Mouse (Mus musculus): ENCODE results near the gene Gm3336. TPM values are rescaled to one million over a fixed set of nuclear protein-coding genes. Genes with fewer than 3 reads are reported as not detected.

Gm3336 gene
- polyA plus RNA-seq, 1 experiment from 2014 or later: 0.88 TPM

DNA sequence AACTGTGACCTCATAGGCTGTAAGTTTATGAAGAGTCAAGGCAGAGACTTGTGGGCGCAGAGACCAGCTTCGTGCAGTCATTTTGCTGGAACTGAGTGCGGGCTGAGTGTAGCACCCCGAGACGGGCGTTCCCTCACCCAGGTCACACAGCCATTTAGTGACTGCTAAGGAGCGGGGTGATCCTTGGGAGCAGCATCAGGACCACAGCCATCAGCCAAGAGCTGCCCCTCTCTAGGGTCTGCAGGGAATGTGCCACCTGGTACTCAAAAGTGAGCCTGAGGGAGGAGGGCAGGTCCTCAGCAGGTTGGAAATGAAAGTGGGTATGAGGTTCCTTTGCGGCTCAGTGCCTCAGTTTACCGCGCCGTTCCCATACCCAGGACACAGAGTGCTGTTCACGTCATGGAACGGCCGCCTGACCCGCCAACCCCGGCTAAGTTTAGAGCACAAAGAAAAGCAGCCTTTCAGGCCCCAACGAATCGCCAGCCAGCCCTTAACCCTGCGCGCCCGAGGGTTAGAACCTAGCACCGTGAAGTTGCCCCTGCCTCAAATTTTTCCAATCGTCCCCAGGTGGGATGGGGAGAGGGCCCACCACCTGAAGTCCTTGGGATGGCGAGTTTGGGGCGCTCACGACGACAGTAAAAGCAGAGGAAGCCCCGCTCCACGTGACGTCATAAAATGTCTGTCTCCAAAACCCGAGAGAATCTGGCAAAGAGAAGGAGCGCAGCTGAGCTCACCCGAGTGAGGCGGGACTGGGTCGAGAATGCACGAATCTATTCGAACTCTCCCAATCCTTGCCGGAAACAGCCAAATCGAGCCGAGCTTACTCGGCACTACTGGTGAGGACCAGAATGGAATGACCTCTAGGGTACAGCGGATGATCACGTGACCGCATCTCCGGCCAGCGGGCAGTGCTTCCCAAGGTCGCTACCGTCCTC lies 25.6 kb downstream of the Gm3336 start:
- peaks cover 6% of the 10 kb centered on the region; the same call in 1 of the 2 replicates for H3K4me1 ChIP-seq (replicated peaks; ENCODE audit: control insufficient read depth, insufficient read depth, low read length)
- ATAC-seq (replicated peaks; ENCODE audit: low FRiP score, low TSS enrichment, low read depth) (0 out of 2 replicates have a peak, but pooled peaks have one; percentile 29), DNase-seq (ENCODE audit: low spot score) (peak; percentile 69)
- H3K27me3 ChIP-seq (replicated peaks; ENCODE audit: control insufficient read depth, insufficient read depth, low read length): peaks cover 54% of the 10 kb centered on the region
- WGBS: 5% methylated on average over 48 of the region's 48 CpGs
- H3K9ac ChIP-seq (ENCODE audit: low read length): 0 out of 2 replicates have a peak overlapping the region, but pooled peaks have one; percentile 21
- no peak overlapping the region for H3K27ac ChIP-seq (ENCODE audit: low read depth)
- no peaks in the 10 kb centered on the region for H3K9me3 ChIP-seq (ENCODE audit: control insufficient read depth, low read length)
- peak overlapping the region; percentile 57 for H3K4me2 ChIP-seq (ENCODE audit: low read length)
- no peaks in the 10 kb centered on the region for H3K36me3 ChIP-seq (ENCODE audit: control insufficient read depth, insufficient read depth, low read length)
- H3K4me3 ChIP-seq (ENCODE audit: low read depth, low read length): peak overlapping the region; percentile 34

DNA sequence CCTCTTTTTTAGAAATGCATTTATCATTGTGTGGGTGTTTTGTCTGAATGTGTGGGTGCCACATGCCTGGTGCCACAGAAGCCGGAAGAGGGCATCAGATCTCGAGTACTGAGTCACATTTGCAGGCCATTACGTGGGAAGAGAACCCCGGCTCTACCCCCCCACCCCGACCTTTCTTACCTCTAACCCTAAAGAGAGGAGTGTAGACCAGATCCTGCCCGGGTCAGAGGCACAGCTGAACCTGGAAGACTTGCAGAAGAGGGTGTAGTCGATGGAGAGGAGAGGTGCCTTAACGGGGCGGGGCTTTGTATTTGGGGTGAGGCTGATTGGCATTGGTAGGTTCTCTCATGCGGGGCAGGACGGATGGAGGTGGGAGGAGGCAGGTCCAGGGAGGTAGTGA lies 26.5 kb downstream of the Gm3336 start:
- H3K36me3 ChIP-seq (ENCODE audit: control insufficient read depth, insufficient read depth, low read length): no peaks in the 10 kb centered on the region
- no peak overlapping the region for H3K9ac ChIP-seq (ENCODE audit: low read length)
- ATAC-seq (replicated peaks; ENCODE audit: low FRiP score, low TSS enrichment, low read depth) (no peak), DNase-seq (ENCODE audit: low spot score) (peak; percentile 49)
- no peak overlapping the region for H3K4me3 ChIP-seq (ENCODE audit: low read depth, low read length)
- H3K27me3 ChIP-seq (replicated peaks; ENCODE audit: control insufficient read depth, insufficient read depth, low read length): peaks cover 54% of the 10 kb centered on the region
- 56% methylated on average over 11 of the region's 11 CpGs for WGBS
- H3K4me1 ChIP-seq (replicated peaks; ENCODE audit: control insufficient read depth, insufficient read depth, low read length): peaks cover 6% of the 10 kb centered on the region; the same call in 1 of the 2 replicates
- H3K27ac ChIP-seq (ENCODE audit: low read depth): no peak overlapping the region
- no peaks in the 10 kb centered on the region for H3K9me3 ChIP-seq (ENCODE audit: control insufficient read depth, low read length)
- no peak overlapping the region for H3K4me2 ChIP-seq (ENCODE audit: low read length)

DNA sequence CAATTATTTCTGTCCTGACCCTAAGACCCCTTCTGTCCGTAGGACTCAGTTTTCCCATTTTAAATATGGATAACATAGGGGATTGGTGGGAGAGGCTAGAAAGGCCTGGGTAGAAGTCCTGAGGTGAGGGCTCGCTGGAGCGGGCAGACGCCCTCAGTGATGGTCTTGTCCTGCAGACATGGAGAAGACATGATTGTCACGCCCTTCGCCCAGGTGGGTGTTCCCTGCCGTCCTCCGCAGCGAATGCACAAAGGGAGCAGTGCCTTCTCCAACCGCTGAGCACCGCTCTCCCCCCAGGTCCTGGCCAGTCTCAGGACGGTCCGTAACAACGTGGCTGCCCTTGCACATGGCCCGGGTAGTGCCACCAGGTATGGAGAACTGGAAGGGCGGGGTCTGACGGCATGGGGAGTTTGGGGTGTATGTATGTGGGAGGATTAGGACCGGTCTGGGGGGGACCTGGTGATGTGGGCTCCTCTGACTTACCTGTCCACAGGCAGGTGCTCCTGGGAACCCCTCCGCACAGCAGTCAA lies 27.4 kb downstream of the Gm3336 start:
- Histone ChIP-seq H3K9ac (ENCODE audit: low read length) (no peak overlapping the region), H3K4me2 (ENCODE audit: low read length) (no peak overlapping the region), H3K4me3 (ENCODE audit: low read depth, low read length) (no peak overlapping the region), H3K4me1 (replicated peaks; ENCODE audit: control insufficient read depth, insufficient read depth, low read length) (peaks cover 6% of the 10 kb centered on the region; the same call in 1 of the 2 replicates), H3K27me3 (replicated peaks; ENCODE audit: control insufficient read depth, insufficient read depth, low read length) (peaks cover 51% of the 10 kb centered on the region), H3K9me3 (ENCODE audit: control insufficient read depth, low read length) (no peaks in the 10 kb centered on the region), H3K36me3 (ENCODE audit: control insufficient read depth, insufficient read depth, low read length) (no peaks in the 10 kb centered on the region), H3K27ac (ENCODE audit: low read depth) (no peak overlapping the region)
- DNase-seq (ENCODE audit: low spot score) (peak; percentile 53), ATAC-seq (replicated peaks; ENCODE audit: low FRiP score, low TSS enrichment, low read depth) (no peak)
- WGBS: 59% methylated on average over 19 of the region's 19 CpGs

DNA sequence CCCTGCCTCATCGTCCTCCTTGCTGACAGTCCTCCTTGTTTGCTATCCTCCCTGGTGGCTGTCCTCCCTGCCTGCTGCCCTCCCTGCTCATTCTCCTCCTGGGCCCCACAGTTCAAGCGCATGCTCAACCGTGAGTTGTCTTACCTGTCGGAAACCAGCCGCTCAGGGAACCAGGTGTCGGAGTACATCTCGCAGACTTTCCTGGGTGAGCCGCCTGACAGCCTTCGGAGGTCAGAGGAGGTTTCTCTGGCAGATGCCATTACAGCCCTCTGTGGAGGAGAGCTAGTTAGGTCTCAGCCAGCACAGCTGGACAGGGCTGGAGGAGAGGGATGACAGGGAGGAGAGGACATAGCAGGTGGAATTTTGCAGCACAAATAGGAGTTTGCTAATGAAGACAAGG lies 28.3 kb downstream of the Gm3336 start:
- ATAC-seq (replicated peaks; ENCODE audit: low FRiP score, low TSS enrichment, low read depth) (no peak), DNase-seq (ENCODE audit: low spot score) (peak; percentile 50)
- no peaks in the 10 kb centered on the region for H3K9me3 ChIP-seq (ENCODE audit: control insufficient read depth, low read length)
- H3K27me3 ChIP-seq (replicated peaks; ENCODE audit: control insufficient read depth, insufficient read depth, low read length): peaks cover 45% of the 10 kb centered on the region
- H3K4me2 ChIP-seq (ENCODE audit: low read length): no peak overlapping the region
- no peak overlapping the region for H3K9ac ChIP-seq (ENCODE audit: low read length)
- peaks cover 6% of the 10 kb centered on the region; the same call in 1 of the 2 replicates for H3K4me1 ChIP-seq (replicated peaks; ENCODE audit: control insufficient read depth, insufficient read depth, low read length)
- no peak overlapping the region for H3K4me3 ChIP-seq (ENCODE audit: low read depth, low read length)
- WGBS: 59% methylated on average over 9 of the region's 9 CpGs
- no peak overlapping the region for H3K27ac ChIP-seq (ENCODE audit: low read depth)
- no peaks in the 10 kb centered on the region for H3K36me3 ChIP-seq (ENCODE audit: control insufficient read depth, insufficient read depth, low read length)

GRCm38 (mm10) chr8:70747211-70747890 lies 29.0 kb downstream of the Gm3336 start:
- 86% methylated on average over 18 of the region's 18 CpGs for WGBS
- Histone ChIP-seq H3K9ac (ENCODE audit: low read length) (no peak overlapping the region), H3K27me3 (replicated peaks; ENCODE audit: control insufficient read depth, insufficient read depth, low read length) (peaks cover 42% of the 10 kb centered on the region), H3K4me1 (replicated peaks; ENCODE audit: control insufficient read depth, insufficient read depth, low read length) (peaks cover 6% of the 10 kb centered on the region), H3K36me3 (ENCODE audit: control insufficient read depth, insufficient read depth, low read length) (no peaks in the 10 kb centered on the region), H3K4me2 (ENCODE audit: low read length) (no peak overlapping the region), H3K27ac (ENCODE audit: low read depth) (no peak overlapping the region), H3K9me3 (ENCODE audit: control insufficient read depth, low read length) (no peaks in the 10 kb centered on the region), H3K4me3 (ENCODE audit: low read depth, low read length) (no peak overlapping the region)
- ATAC-seq (replicated peaks; ENCODE audit: low FRiP score, low TSS enrichment, low read depth) (no peak), DNase-seq (ENCODE audit: low spot score) (no peak)

DNA sequence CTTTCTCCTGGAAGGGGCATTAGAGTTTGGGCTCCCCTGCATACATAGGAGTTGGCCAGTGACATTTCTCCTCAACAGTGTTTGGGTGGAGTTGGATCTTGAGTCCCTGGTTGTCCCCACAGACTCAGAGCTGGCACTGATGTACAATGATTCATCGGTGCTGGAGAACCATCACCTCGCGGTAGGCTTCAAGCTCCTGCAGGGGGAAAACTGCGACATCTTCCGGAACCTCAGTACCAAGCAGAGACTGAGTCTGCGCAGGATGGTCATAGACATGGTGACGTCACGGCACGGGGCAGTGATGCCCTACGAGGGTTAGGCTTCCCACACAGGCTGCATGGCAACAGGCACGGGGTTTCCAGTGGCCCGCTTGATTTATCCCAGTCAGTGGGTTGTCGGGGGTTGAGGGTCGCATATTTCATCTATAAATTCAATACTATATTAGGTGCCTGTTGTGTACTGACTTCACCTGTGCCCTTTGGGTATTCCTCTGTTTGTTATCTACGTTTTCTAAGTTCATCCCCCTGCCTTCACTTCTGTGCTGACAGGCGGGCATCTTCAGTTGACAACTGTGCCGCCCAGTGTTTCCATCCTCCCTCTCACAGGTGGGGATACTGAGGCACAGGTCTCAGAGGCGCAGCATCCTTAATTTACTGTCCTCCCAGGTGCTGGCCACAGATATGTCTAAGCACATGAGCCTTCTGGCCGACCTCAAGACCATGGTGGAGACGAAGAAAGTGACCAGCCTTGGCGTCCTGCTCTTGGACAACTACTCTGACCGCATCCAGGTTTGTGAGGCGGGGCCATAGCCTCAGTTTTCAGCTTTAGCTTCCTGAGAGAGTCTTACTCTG lies 30.1 kb downstream of the Gm3336 start:
- ATAC-seq (replicated peaks; ENCODE audit: low FRiP score, low TSS enrichment, low read depth): no peak
- peaks cover 32% of the 10 kb centered on the region for H3K27me3 ChIP-seq (replicated peaks; ENCODE audit: control insufficient read depth, insufficient read depth, low read length)

GRCm38 (mm10) chr8:70749097-70749674 lies 30.8 kb downstream of the Gm3336 start:
- peaks cover 18% of the 10 kb centered on the region for H3K4me1 ChIP-seq (replicated peaks; ENCODE audit: control insufficient read depth, insufficient read depth, low read length)
- ATAC-seq (replicated peaks; ENCODE audit: low FRiP score, low TSS enrichment, low read depth): no peak

More for the DNA sequence above, 30.1 kb downstream of the Gm3336 start:
- H3K9ac ChIP-seq (ENCODE audit: low read length): no peak overlapping the region
- no peak overlapping the region for H3K27ac ChIP-seq (ENCODE audit: low read depth)
- no peak overlapping the region for H3K4me3 ChIP-seq (ENCODE audit: low read depth, low read length)
- DNase-seq (ENCODE audit: low spot score): no peak
- H3K4me2 ChIP-seq (ENCODE audit: low read length): no peak overlapping the region
- WGBS: 85% methylated on average over 23 of the region's 23 CpGs
- H3K9me3 ChIP-seq (ENCODE audit: control insufficient read depth, low read length): no peaks in the 10 kb centered on the region
- H3K4me1 ChIP-seq (replicated peaks; ENCODE audit: control insufficient read depth, insufficient read depth, low read length): peaks cover 14% of the 10 kb centered on the region
- no peaks in the 10 kb centered on the region for H3K36me3 ChIP-seq (ENCODE audit: control insufficient read depth, insufficient read depth, low read length)

More at GRCm38 (mm10) chr8:70749097-70749674, 30.8 kb downstream of the Gm3336 start:
- no peaks in the 10 kb centered on the region for H3K36me3 ChIP-seq (ENCODE audit: control insufficient read depth, insufficient read depth, low read length)
- no peak for DNase-seq (ENCODE audit: low spot score)
- H3K9ac ChIP-seq (ENCODE audit: low read length): no peak overlapping the region
- WGBS: 69% methylated on average over 19 of the region's 19 CpGs
- peaks cover 25% of the 10 kb centered on the region for H3K27me3 ChIP-seq (replicated peaks; ENCODE audit: control insufficient read depth, insufficient read depth, low read length)
- no peaks in the 10 kb centered on the region for H3K9me3 ChIP-seq (ENCODE audit: control insufficient read depth, low read length)
- H3K4me3 ChIP-seq (ENCODE audit: low read depth, low read length): no peak overlapping the region
- H3K4me2 ChIP-seq (ENCODE audit: low read length): no peak overlapping the region
- H3K27ac ChIP-seq (ENCODE audit: low read depth): no peak overlapping the region
